Mouse (Mus musculus) 3134 (cell line): Measurements from ENCODE around the gene Tmem192.
"Not testable (repeated sequence)": the region's sequence is repeated elsewhere in the genome, so short reads cannot be mapped to it uniquely, and the experiment has no call there.

Experiments
- DNase-seq: peaks from one replicate; pipeline ENCODE4 v3.0.0-alpha.2; 2011; ENCODE audit warnings: low spot score; ENCODE audit not compliant: insufficient read length; ENCODE audit errors: extremely low read depth

Gene Tmem192

DNA sequence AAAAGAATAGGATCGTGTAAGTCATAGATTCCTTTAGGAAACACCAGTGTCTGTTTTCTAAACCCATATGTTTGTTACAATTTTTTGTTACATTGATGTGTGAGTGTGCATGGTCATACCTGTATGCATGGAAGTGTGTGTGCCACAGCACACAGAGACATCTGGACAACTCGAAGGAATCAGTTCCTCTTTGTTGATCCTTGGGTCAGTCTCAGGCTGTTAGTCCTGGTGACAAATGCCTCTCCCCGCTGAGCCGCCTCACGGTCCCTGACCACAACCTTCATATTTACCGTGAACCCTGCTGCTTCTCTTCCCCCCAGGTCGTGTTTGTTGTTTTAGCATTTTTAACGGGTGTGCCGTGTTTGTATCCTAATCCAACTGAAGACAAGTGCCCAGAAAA, 12.0 kb downstream of the Tmem192 start:
- no peak for DNase-seq

DNA sequence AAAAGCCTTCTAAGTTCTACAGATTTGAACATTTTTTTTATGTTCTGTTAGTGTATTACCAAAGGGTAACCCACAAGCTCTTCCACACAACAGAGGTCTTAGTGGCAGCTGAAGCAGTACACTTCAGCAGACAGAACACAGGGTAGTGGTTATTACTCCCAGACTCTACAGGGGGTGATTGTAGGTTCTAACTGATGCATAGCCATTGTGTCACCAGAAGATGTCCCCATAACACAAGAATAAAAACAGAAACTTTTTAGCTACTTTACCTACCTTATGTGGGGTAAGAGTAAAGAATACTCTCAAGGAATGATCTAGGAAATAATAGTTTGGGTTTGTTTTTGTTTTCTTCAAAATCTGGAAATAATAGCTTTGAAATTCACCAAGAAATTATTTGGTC, 15.9 kb downstream of the Tmem192 start:
- DNase-seq, result no peak

DNA sequence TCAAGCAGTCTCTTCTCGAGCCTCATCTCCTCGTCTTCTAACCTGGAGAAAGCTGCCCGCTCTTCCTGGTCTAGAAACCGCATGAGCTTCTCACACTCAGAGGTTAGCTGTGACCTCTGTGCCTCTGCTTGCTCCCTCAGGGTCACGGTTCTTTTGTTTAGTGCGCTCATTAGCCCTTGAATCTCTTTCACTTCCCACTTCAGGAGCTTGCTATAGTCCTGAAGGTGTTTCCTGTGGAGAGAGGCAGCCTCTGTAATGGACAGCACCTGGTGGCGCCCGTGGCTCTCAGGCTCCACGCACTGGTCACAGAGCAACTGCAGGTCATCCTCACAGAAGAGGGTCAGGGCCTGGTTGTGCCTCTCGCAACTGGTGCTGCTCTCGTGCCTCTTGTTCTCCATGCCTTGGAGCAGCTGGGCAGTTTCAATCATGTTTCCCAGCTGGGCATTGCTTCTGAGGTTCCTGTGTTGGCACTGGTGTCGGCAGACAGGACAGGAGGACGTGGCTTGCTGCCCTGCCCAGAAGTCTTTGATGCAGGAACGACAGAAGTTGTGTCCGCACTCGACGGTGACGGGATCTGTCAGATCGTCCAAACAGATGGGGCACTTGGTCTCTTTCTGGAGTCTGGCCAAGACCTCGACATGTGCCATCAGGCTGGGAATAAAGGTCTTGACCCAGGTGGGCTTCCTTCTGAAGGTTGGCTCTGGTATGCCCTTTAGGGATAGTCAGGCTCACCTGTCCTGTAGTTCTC, 36.3 kb downstream of the Tmem192 start:
- DNase-seq, result no peak

DNA sequence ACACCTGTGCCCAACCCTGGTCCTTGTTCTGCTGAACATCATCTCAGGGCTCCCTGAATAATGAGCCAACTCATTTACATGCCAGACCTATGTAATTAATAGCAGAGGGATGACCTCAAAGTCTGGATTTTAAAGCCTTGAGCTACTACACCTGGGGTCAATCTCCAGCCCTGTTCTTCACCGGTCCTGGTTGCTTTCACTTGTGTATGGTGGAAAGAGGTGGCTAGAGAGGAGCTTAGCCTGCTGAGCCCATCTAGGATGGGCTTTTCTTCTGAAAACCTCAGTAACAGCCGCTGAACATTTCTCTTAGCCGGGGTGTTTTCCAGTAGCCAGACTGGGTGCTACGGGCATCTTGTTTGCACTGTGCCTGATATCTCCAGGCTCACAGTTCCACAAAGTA, 40.7 kb downstream of the Tmem192 start, which contains the start of gene Trim75:
Gene Trim75, minus strand, starts transcription at position 101 of the 400 bp plus-strand sequence.
- DNase-seq, result no peak

DNA sequence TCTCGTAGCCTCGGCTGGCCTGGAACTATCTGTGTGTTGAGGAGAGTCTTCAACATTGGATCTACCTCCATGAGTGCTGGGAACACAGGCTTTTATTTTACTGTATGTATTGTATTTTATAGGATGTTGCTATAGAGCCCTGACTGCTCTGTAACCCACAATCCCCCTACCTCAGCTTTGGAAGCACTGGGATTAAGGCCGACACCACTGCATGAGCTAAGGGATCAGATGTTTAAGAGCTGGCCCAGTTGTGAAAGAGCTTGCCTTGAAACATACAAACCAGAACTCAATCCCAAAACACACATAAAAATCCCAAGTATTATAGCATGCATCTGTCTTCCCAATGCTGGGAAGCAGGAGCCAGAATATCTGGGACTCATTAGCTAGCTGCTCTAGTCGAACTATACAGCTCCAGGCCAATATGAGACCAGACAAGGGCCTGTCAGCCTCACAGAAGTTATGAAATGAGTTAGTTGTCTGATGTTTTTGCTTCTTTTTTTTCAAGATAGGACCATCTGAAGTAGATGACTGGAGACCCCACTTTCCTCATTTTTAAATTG, 51.9 kb downstream of the Tmem192 start:
- no peak for DNase-seq

DNA sequence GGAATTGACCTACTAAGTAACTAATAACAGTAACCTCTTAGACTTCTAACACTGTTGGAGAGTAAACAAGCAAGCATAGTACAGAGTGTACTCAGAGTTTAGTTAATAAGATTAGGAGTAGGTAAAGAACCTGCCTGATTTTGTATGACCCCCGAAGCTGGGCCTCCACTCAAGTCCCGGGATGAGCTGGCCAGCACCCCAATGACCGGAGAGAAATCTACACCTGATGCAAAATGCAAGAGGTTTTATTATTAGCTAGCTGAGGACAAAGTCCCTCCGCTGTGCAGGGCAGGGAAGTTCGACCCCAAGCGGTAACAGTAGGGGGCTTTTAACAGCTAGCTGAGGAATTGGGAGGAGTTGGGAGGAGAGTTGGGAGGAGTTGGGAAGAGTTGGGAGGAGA, 60.6 kb downstream of the Tmem192 start:
- not testable (repeated sequence) for DNase-seq

DNA sequence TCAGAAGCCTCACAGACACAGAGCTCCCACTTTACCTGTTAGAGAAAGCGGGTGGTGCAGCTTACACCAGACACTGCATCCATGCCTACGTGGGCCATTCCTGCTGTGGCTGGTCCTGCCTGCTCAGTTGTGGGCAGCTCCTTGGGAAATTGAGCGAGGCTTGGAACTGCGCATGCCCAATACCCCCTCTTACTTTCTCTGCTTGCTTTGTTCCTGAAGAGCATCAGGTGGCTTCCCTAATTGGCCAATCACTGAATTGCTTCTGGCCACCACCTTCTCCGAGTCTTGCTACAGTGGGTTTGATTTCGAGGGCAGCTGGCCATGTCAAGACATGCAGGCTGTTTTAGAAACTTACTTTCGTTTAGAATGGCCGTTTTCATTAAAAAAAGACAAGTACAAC, 71.4 kb downstream of the Tmem192 start, which contains the start of the genes Trim61 and Trim60:
Gene Trim61, minus strand, starts transcription at position 101 of the 400 bp plus-strand sequence.
Gene Trim60, minus strand, starts transcription at position 162 of the 400 bp plus-strand sequence.
- DNase-seq, result no peak
